Mouse (Mus musculus) bone marrow, adult 2 months (tissue): Measurements from ENCODE around the gene Gm28042.

Experiments used
- CTCF ChIP-seq: fragments of 200-500 bp; IDR thresholded peaks from 2 replicates; pipeline ENCODE4 v1.5.1; 2011; ENCODE audit warnings: low read length, control low read depth; ENCODE audit not compliant: control insufficient read depth, insufficient read depth
- POLR2A ChIP-seq: fragments of 200-500 bp; IDR thresholded peaks from 2 replicates; pipeline ENCODE4 v1.6.1; 2011; ENCODE audit warnings: low read depth, mild to moderate bottlenecking, control low read depth, low read length, borderline replicate concordance; ENCODE audit not compliant: control insufficient read depth

DNA sequence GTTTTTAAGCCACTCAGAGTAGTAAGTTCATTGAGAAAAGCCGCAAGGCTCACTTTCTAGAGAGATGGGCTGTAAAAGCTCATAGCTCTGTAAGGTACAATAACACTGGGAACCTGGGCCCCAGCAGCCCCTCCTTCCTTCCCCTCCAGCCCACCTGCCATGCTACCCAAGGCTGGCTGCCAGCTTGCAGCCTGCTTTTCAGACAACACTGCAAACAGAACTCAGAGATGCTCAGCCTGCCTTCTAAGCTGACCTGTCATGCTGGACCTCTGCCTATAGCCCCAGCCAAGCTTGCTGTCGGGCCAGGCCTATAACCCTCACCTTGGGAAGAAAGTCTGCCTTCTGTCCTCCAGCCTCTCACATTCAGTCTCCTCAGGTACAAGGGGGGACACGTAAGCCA is 17.4 kb downstream of the Gm28042 start:
- TF ChIP-seq CTCF (no peak), POLR2A (no peak)
